Mouse (Mus musculus): Measurements from ENCODE around the gene Ripk3. TPM values are rescaled to one million over a fixed set of nuclear protein-coding genes. Genes with fewer than 3 reads are reported as not detected.

Ripk3 gene
- total and polyA plus RNA-seq, 3 experiments: 0.15 to 2.0 TPM; not detected in 1

GRCm38 (mm10) chr14:55783958-55784235 is 4.8 kb downstream of the Ripk3 start, which contains the start of gene Adcy4:
Gene Adcy4, minus strand, starts transcription at chr14:55784095.
- H3K4me2 ChIP-seq (ENCODE audit: insufficient read depth, low read depth, poor library complexity, severe bottlenecking): no peak within 1 kb of the TSS
- no peak for DNase-seq (ENCODE audit: extremely low read depth)
- in situ Hi-C loops (cut with MboI; ENCODE audit: low pct_ligation_motif_present, low pct_unique_long_range_greater_than_20kb, low sequenced_read_pairs): no loop called here
- dilution Hi-C loops (cut with MboI; ENCODE audit: extremely low pct_ligation_motif_present, extremely low pct_unique_long_range_greater_than_20kb, low sequenced_read_pairs): no loop called here
- no peak within 1 kb of the TSS for H3K9ac ChIP-seq (ENCODE audit: insufficient read depth, low read depth)
- peaks cover 58% of the 10 kb centered on the region for H3K27me3 ChIP-seq (replicated peaks)
- H3K79me2 ChIP-seq (replicated peaks; ENCODE audit: control insufficient read depth, extremely low read depth, insufficient read depth, poor library complexity, severe bottlenecking): no peaks in the 10 kb centered on the region
- H3K36me3 ChIP-seq (replicated peaks in 1 of 2; ENCODE audit: control insufficient read depth in 1 of 2, insufficient read depth in 1 of 2, low read length in 1 of 2): no peaks in the 10 kb centered on the region
- H3K9me3 ChIP-seq (replicated peaks; ENCODE audit: low read length): no peaks in the 10 kb centered on the region
- TF ChIP-seq EP300 (IDR thresholded peaks at IDR 0.05; ENCODE audit: low read length): no peak
- TF ChIP-seq CTCF (conservative IDR thresholded peaks at IDR 0.05 in 1 of 2, IDR thresholded peaks at IDR 0.05 in 1 of 2; ENCODE audit: low read depth in 2 of 2, low read length in 2 of 2): no peak
- no peak for TF ChIP-seq NRF1 (IDR thresholded peaks at IDR 0.05; ENCODE audit: low read depth, low read length)
- TF ChIP-seq POLR2A (IDR thresholded peaks at IDR 0.05; ENCODE audit: low read depth, low read length): no peak
- no peak for TF ChIP-seq ETS1 (conservative IDR thresholded peaks at IDR 0.05; ENCODE audit: low read depth, low read length)
- TF ChIP-seq SMC3 (IDR thresholded peaks at IDR 0.05; ENCODE audit: low read depth, low read length): no peak
- peaks cover 3 to 8% of the 10 kb centered on the region in 2 experiments; a peak in 2 of 4 replicates for H3K4me1 ChIP-seq (ENCODE audit: control insufficient read depth in 1 of 2, insufficient read depth in 2 of 2)
- H3K27ac ChIP-seq (ENCODE audit: insufficient read depth, low read depth): no peak within 1 kb of the TSS
- no peak within 1 kb of the TSS for H3K4me3 ChIP-seq (replicated peaks in 1 of 3; ENCODE audit: low read depth in 2 of 3, low read length in 2 of 3, poor library complexity in 1 of 3)

- no peak for TF ChIP-seq RCOR1 (conservative IDR thresholded peaks at IDR 0.05; ENCODE audit: low read depth, low read length)
- TF ChIP-seq POLR2AphosphoS2 (IDR thresholded peaks at IDR 0.05; ENCODE audit: low read depth, low read length): no peak
- no peak for TF ChIP-seq MAFK (IDR thresholded peaks at IDR 0.05; ENCODE audit: insufficient replicate concordance, low read length)
- no peak for TF ChIP-seq ZKSCAN1 (IDR thresholded peaks at IDR 0.05; ENCODE audit: borderline replicate concordance, low read depth, low read length)
- TF ChIP-seq UBTF (IDR thresholded peaks at IDR 0.05; ENCODE audit: low read depth, low read length): no peak
- TF ChIP-seq IRF4 (IDR thresholded peaks at IDR 0.05; ENCODE audit: low read depth, low read length): no peak
- TF ChIP-seq NELFE (IDR thresholded peaks at IDR 0.05; ENCODE audit: low read depth, low read length): no peak
- no peak for TF ChIP-seq ZNF384 (IDR thresholded peaks at IDR 0.05; ENCODE audit: low read depth, low read length)
- no peak for TF ChIP-seq ZMIZ1 (IDR thresholded peaks at IDR 0.05; ENCODE audit: low read depth, low read length)
- Histone ChIP-seq H3K36me3 (replicated peaks in 1 of 2; ENCODE audit: control insufficient read depth in 1 of 2, insufficient read depth in 1 of 2, low read length in 1 of 2) (no peaks in the 10 kb centered on the region), H3K27ac (ENCODE audit: insufficient read depth, low read depth) (no peak overlapping the region), H3K27me3 (replicated peaks) (peaks cover 63% of the 10 kb centered on the region), H3K9me3 (replicated peaks; ENCODE audit: low read length) (no peaks in the 10 kb centered on the region), H3K79me2 (replicated peaks; ENCODE audit: control insufficient read depth, extremely low read depth, insufficient read depth, poor library complexity, severe bottlenecking) (no peaks in the 10 kb centered on the region), H3K9ac (ENCODE audit: insufficient read depth, low read depth) (no peak overlapping the region), H3K4me2 (ENCODE audit: insufficient read depth, low read depth, poor library complexity, severe bottlenecking) (no peak overlapping the region), H3K4me1 (ENCODE audit: control insufficient read depth in 1 of 2, insufficient read depth in 2 of 2) (peaks cover 1 to 8% of the 10 kb centered on the region in 2 experiments; a peak in 2 of 4 replicates), H3K4me3 (replicated peaks in 1 of 3; ENCODE audit: low read depth in 2 of 3, low read length in 2 of 3, poor library complexity in 1 of 3) (no peak overlapping the region)
- no peak for DNase-seq (ENCODE audit: extremely low read depth)
- in situ Hi-C loops (cut with MboI; ENCODE audit: low pct_ligation_motif_present, low pct_unique_long_range_greater_than_20kb, low sequenced_read_pairs): no loop called here
- dilution Hi-C loops (cut with MboI; ENCODE audit: extremely low pct_ligation_motif_present, extremely low pct_unique_long_range_greater_than_20kb, low sequenced_read_pairs): no loop called here
Measured at GRCm38 (mm10) chr14:55783171-55783957, 5.3 kb downstream of the Ripk3 start.
